Mouse (Mus musculus) neutrophil, adult 65 days (primary cell): Measurements from ENCODE around the gene Ncoa4. TPM values are rescaled to one million over a fixed set of nuclear protein-coding genes. Genes with fewer than 3 reads are reported as not detected.

Source experiments
- total RNA-seq: library from RNA; stranded (reverse); gene quantifications from 2 replicates; pipeline ENCODE4 v1.2.4, GENCODE M21; 2023

Gene Ncoa4
- total RNA-seq: 175 and 188 TPM in 2 replicates

GRCm38 (mm10) chr14:32159690-32160246, at the start of gene Ncoa4:
Gene Ncoa4 (plus strand): TSS chr14:32159865.

GRCm38 (mm10) chr14:32141723-32142122, 17.9 kb upstream of the Ncoa4 start, which contains the start of gene Msmb:
Gene Msmb (plus strand): TSS chr14:32142023.

GRCm38 (mm10) chr14:32201791-32202451, 42.3 kb downstream of the Ncoa4 start, which contains the start of the genes Timm23 and Parg:
Gene Timm23 (minus strand): TSS chr14:32201898.
Gene Parg (plus strand): TSS chr14:32201949.

Other genes starting within 250 kb of the Ncoa4 start
- not detected in 2 replicates for gene Galnt15, start 130.9 kb upstream of the Ncoa4 start, total RNA-seq
- gene Oxnad1, start 74.5 kb upstream of the Ncoa4 start, total RNA-seq: 4.5 and 5.1 TPM in 2 replicates
- gene Dph3, start 74.1 kb upstream of the Ncoa4 start, total RNA-seq: 90.2 and 97.3 TPM in 2 replicates
- gene Msmb, start 17.8 kb upstream of the Ncoa4 start, total RNA-seq: not detected in 2 replicates
- gene Timm23, start 42.0 kb downstream of the Ncoa4 start, total RNA-seq: 45.6 and 51.2 TPM in 2 replicates
- 35.6 and 38.7 TPM in 2 replicates for gene Parg, start 42.1 kb downstream of the Ncoa4 start, total RNA-seq
- gene Ogdhl, start 162.2 kb downstream of the Ncoa4 start, total RNA-seq: not detected in 2 replicates
- not detected in 2 replicates for gene 1700024G13Rik, start 228.5 kb downstream of the Ncoa4 start, total RNA-seq